35 mouse cellular contexts compared by ENCODE assay signal in genomic region chr8:124517142-124517541, GRCm38 (mm10). TPM values are rescaled to one million over a fixed set of nuclear protein-coding genes. Genes with fewer than 3 reads are reported as not detected.
DNase-seq lines count a peak whose midpoint lies in the region; ATAC-seq and TF ChIP-seq lines count a peak whose summit lies in the region.
"Had no signal": no experiment of that assay in that cellular context is flagged by ENCODE, and none has a peak within 500 bp of the region (broad histone marks: within the 10 kb centered on the region; RNA-seq: fewer than 3 reads in every experiment).

No protein-coding gene starts in this region.

- no peak for TF ChIP-seq CTCF in layer of hippocampus, adult 2 months (conservative IDR thresholded peaks at IDR 0.05)
- no peak for TF ChIP-seq CTCF in bone marrow macrophage, adult 2 months (IDR thresholded peaks at IDR 0.05; ENCODE audit: low read depth, low read length)
- TF ChIP-seq CTCF in kidney, adult 2 months (conservative IDR thresholded peaks at IDR 0.05; ENCODE audit: insufficient read depth, insufficient read length, low read depth, low read length), result no peak

- H3K9me3 ChIP-seq in megakaryocyte, embryonic 14.5 days, result peaks cover 10% of the 10 kb centered on the region
- no peaks in the 10 kb centered on the region for H3K9me3 ChIP-seq in forebrain, embryonic 14.5 days (replicated peaks; ENCODE audit: control insufficient read depth, low read length)
- H3K9me3 ChIP-seq: embryonic facial prominence, embryonic 10.5 days; embryonic facial prominence, embryonic 13.5 days; forebrain, embryonic 12.5 days; heart, embryonic 12.5 days; heart, embryonic 15.5 days; hindbrain, embryonic 10.5 days had no signal

- no peak overlapping the region for H3K9ac ChIP-seq in forebrain, embryonic 14.5 days (ENCODE audit: low read length)
- H3K9ac ChIP-seq: embryonic facial prominence, embryonic 13.5 days; forebrain, embryonic 12.5 days; heart, embryonic 12.5 days; heart, embryonic 15.5 days; hindbrain, embryonic 14.5 days had no signal

- H3K4me3 ChIP-seq in layer of hippocampus, adult 2 months, result no peak overlapping the region
- H3K4me3 ChIP-seq in megakaryocyte, embryonic 14.5 days (replicated peaks), result peak overlapping the region; percentile 62
- no peak overlapping the region for H3K4me3 ChIP-seq in bone marrow macrophage, adult 2 months (ENCODE audit: insufficient read depth, low read length)
- H3K4me3 ChIP-seq in kidney, adult 2 months (ENCODE audit: insufficient read depth, low read depth, low read length), result no peak overlapping the region
- no peak overlapping the region for H3K4me3 ChIP-seq in forebrain, embryonic 14.5 days (ENCODE audit: low read depth, low read length)
- H3K4me3 ChIP-seq: embryonic facial prominence, embryonic 10.5 days; embryonic facial prominence, embryonic 13.5 days; erythroblast, embryonic 14.5 days; forebrain, embryonic 12.5 days; heart, embryonic 12.5 days; heart, embryonic 15.5 days; hindbrain, embryonic 10.5 days had no signal

- no peak for ATAC-seq in megakaryocyte, adult 5-6 weeks (ENCODE audit: poor library complexity, severe bottlenecking)
- ATAC-seq in forebrain, embryonic 14.5 days, result no peak
- ATAC-seq: CD4-positive, CD25-positive, alpha-beta regulatory T cell, adult 4 months; forebrain, embryonic 16.5 days; hindbrain, postnatal 0 days; inflammation-experienced regulatory T-cells, adult 6 months; intestine, embryonic 16.5 days; Patski had no signal

- peaks cover 62% of the 10 kb centered on the region for H3K4me1 ChIP-seq in megakaryocyte, embryonic 14.5 days
- H3K4me1 ChIP-seq in bone marrow macrophage, adult 2 months (ENCODE audit: control insufficient read depth, insufficient read depth, low read length), result peaks cover 28% of the 10 kb centered on the region
- peaks cover 9% of the 10 kb centered on the region; the same call in 1 of the 2 replicates for H3K4me1 ChIP-seq in kidney, adult 2 months (ENCODE audit: control insufficient read depth, insufficient read depth, low read length)
- H3K4me1 ChIP-seq in forebrain, embryonic 14.5 days (ENCODE audit: control insufficient read depth, insufficient read depth, low read length), result peaks cover 10% of the 10 kb centered on the region

- TF ChIP-seq POLR2A in bone marrow macrophage, adult 2 months (IDR thresholded peaks at IDR 0.05; ENCODE audit: borderline replicate concordance, low read depth, low read length), result no peak
- TF ChIP-seq POLR2A in kidney, adult 2 months (IDR thresholded peaks at IDR 0.05; ENCODE audit: low read depth, low read length), result no peak

- no peak for DNase-seq in layer of hippocampus, adult 2 months (ENCODE audit: low spot score in 2 of 2)
- no peak for DNase-seq in layer of hippocampus, postnatal 10 days (ENCODE audit: low spot score in 2 of 2)
- no peak for DNase-seq in kidney, adult 2 months
- no peak for DNase-seq in forebrain, embryonic 14.5 days (ENCODE audit: low spot score)
- DNase-seq: adrenal gland, postnatal 10 days; adrenal gland, postnatal 36 days; cerebellum, adult 11 months; cerebellum, adult 2 months; cerebellum, postnatal 25 days; embryo, embryonic 11 days; gastrocnemius, postnatal 10 days; heart, adult 18-20 months; heart, postnatal 36 days had no signal

- H3K36me3 ChIP-seq in megakaryocyte, embryonic 14.5 days (replicated peaks; ENCODE audit: low read length), result peaks cover 2% of the 10 kb centered on the region
- no peaks in the 10 kb centered on the region for H3K36me3 ChIP-seq in kidney, adult 2 months (ENCODE audit: control insufficient read depth, insufficient read depth, low read length)
- no peaks in the 10 kb centered on the region for H3K36me3 ChIP-seq in forebrain, embryonic 14.5 days (ENCODE audit: control insufficient read depth, insufficient read depth, low read length)
- H3K36me3 ChIP-seq: embryonic facial prominence, embryonic 10.5 days; embryonic facial prominence, embryonic 13.5 days; forebrain, embryonic 12.5 days; heart, embryonic 12.5 days; heart, embryonic 15.5 days; hindbrain, embryonic 10.5 days had no signal

- peak overlapping the region; percentile 81 for H3K27ac ChIP-seq in layer of hippocampus, adult 2 months
- peak overlapping the region; percentile 66 for H3K27ac ChIP-seq in bone marrow macrophage, adult 2 months (ENCODE audit: insufficient read depth, low read depth, low read length)
- H3K27ac ChIP-seq in kidney, adult 2 months (ENCODE audit: insufficient read depth, low read depth, low read length), result no peak overlapping the region
- no peak overlapping the region for H3K27ac ChIP-seq in forebrain, embryonic 14.5 days (ENCODE audit: low read depth, low read length)
- H3K27ac ChIP-seq: embryonic facial prominence, embryonic 10.5 days; embryonic facial prominence, embryonic 13.5 days; forebrain, embryonic 12.5 days; heart, embryonic 15.5 days; hindbrain, embryonic 10.5 days; hindbrain, embryonic 14.5 days; hindbrain, postnatal 0 days had no signal

- WGBS in kidney, adult 2 months, result 71% methylated on average over 6 of the region's 6 CpGs
- WGBS in forebrain, embryonic 14.5 days, result 75% methylated on average over 6 of the region's 6 CpGs

- no peak overlapping the region for H3K4me2 ChIP-seq in forebrain, embryonic 14.5 days (ENCODE audit: low read length)
- H3K4me2 ChIP-seq: embryonic facial prominence, embryonic 13.5 days; forebrain, embryonic 12.5 days; heart, embryonic 12.5 days; heart, embryonic 15.5 days; hindbrain, embryonic 14.5 days had no signal

- peaks cover 1% of the 10 kb centered on the region for H3K27me3 ChIP-seq in megakaryocyte, embryonic 14.5 days (replicated peaks)
- no peaks in the 10 kb centered on the region for H3K27me3 ChIP-seq in kidney, adult 2 months (replicated peaks; ENCODE audit: control insufficient read depth, insufficient read depth, low read length)
- no peaks in the 10 kb centered on the region for H3K27me3 ChIP-seq in forebrain, embryonic 14.5 days (replicated peaks; ENCODE audit: control insufficient read depth, insufficient read depth, low read length)
- H3K27me3 ChIP-seq: embryonic facial prominence, embryonic 13.5 days had no signal

RNA-seq across cellular contexts. Expression of gene Cog2, which starts 3.4 kb away (rescaled TPM):
- 10 to 100 TPM; 45.3 to 49.0 TPM for total RNA-seq in layer of hippocampus, adult 2 months (2021)
- 10 to 100 TPM; 34.7 to 38.7 TPM for total RNA-seq in layer of hippocampus, postnatal 10 days (2021)
- polyA plus RNA-seq in megakaryocyte, embryonic 14.5 days (2012; ENCODE audit: insufficient read depth, low replicate concordance), result 10.4 and 14.3 TPM in 2 replicates
- total RNA-seq in megakaryocyte, adult 5-6 weeks (2015), result 11.0 and 14.4 TPM in 2 replicates
- total RNA-seq in megakaryocyte, adult 5-6 weeks (2017), result 16.7 and 21.7 TPM in 2 replicates
- 19.4 and 23.7 TPM in 2 replicates for polyA plus RNA-seq in bone marrow macrophage, adult 2 months (2012; ENCODE audit: insufficient read depth, insufficient read length, missing spikeins)
- 21.2 and 21.3 TPM in 2 replicates for polyA plus RNA-seq in kidney, adult 2 months (2012; rRNA removed)
- polyA plus RNA-seq in forebrain, embryonic 14.5 days (2014; fragmentation: Nextera tagmentation; extraction: Ambion mirVana), result 37.0 and 41.2 TPM in 2 replicates

RNA-seq across cellular contexts. Expression of gene Agt, which starts 52.4 kb away (rescaled TPM):
- total RNA-seq in layer of hippocampus, adult 2 months (2021), result 10 to 100 TPM; 29.9 to 33.9 TPM
- 10 to 100 TPM; 31.6 to 42.5 TPM for total RNA-seq in layer of hippocampus, postnatal 10 days (2021)
- polyA plus RNA-seq in megakaryocyte, embryonic 14.5 days (2012; ENCODE audit: insufficient read depth, low replicate concordance), result 0.27 TPM in 1 of 2 replicates, not detected in the other
- total RNA-seq in megakaryocyte, adult 5-6 weeks (2015), result 0.27 TPM in 1 of 2 replicates, not detected in the other
- 0.11 and 0.94 TPM in 2 replicates for total RNA-seq in megakaryocyte, adult 5-6 weeks (2017)
- not detected in 2 replicates for polyA plus RNA-seq in bone marrow macrophage, adult 2 months (2012; ENCODE audit: insufficient read depth, insufficient read length, missing spikeins)
- polyA plus RNA-seq in kidney, adult 2 months (2012; rRNA removed), result 91.6 and 136 TPM in 2 replicates
- not detected in 2 replicates for polyA plus RNA-seq in forebrain, embryonic 14.5 days (2014; fragmentation: Nextera tagmentation; extraction: Ambion mirVana)
- total RNA-seq: ES-E14 had no signal
- polyA plus RNA-seq: C2C12; CD4-positive, CD25-positive, alpha-beta regulatory T cell, adult 4 months; forebrain, embryonic 12.5 days; hindbrain, embryonic 10.5 days; inflammation-experienced regulatory T-cells, adult 6 months had no signal

RNA-seq across cellular contexts. Expression of gene Capn9, which starts 58.8 kb away (rescaled TPM):
- total RNA-seq in layer of hippocampus, adult 2 months (2021), result under 1 TPM; 0.34 to 0.79 TPM
- under 1 TPM in 1 of 2 experiments, not detected in 1; 0.13 TPM for total RNA-seq in layer of hippocampus, postnatal 10 days (2021)
- not detected in 2 replicates for polyA plus RNA-seq in megakaryocyte, embryonic 14.5 days (2012; ENCODE audit: insufficient read depth, low replicate concordance)
- not detected in 2 replicates for total RNA-seq in megakaryocyte, adult 5-6 weeks (2015)
- not detected in 2 replicates for total RNA-seq in megakaryocyte, adult 5-6 weeks (2017)
- not detected in 2 replicates for polyA plus RNA-seq in bone marrow macrophage, adult 2 months (2012; ENCODE audit: insufficient read depth, insufficient read length, missing spikeins)
- polyA plus RNA-seq in kidney, adult 2 months (2012; rRNA removed), result not detected in 2 replicates
- polyA plus RNA-seq in forebrain, embryonic 14.5 days (2014; fragmentation: Nextera tagmentation; extraction: Ambion mirVana), result 0.19 TPM in 1 of 2 replicates, not detected in the other
- total RNA-seq: common myeloid progenitor, adult 5-6 weeks; ES-E14; gastrocnemius, postnatal 10 days; gastrocnemius, postnatal 4 days; heart, adult 18-20 months; heart, postnatal 10 days; heart, postnatal 36 days; hindbrain, postnatal 0 days had no signal
- polyA plus RNA-seq: C2C12; CD4-positive, CD25-positive, alpha-beta regulatory T cell, adult 4 months; embryonic facial prominence, embryonic 10.5 days; erythroblast, embryonic 14.5 days; hindbrain, embryonic 10.5 days; inflammation-experienced regulatory T-cells, adult 6 months; Patski had no signal

Comparison
In these comparisons a context has a peak if more than half of its experiments do, and no peak if none do; other contexts are left out.
1. H3K27ac ChIP-seq: peak in layer of hippocampus, adult 2 months (single experiment) and bone marrow macrophage, adult 2 months (single experiment); none in kidney, adult 2 months (single experiment) and forebrain, embryonic 14.5 days (single experiment).
2. RNA of gene Agt, which starts 52.4 kb away (polyA plus RNA-seq): 91.6 to 136 TPM in kidney, adult 2 months; 0.27 TPM in megakaryocyte, embryonic 14.5 days, not detected in forebrain, embryonic 14.5 days and not detected in bone marrow macrophage, adult 2 months; every median in the first group is over 10 times any median in the second.